Mouse (Mus musculus) small intestine, adult 2 months (tissue): ENCODE measurements around the gene C330007P06Rik. TPM values are rescaled to one million over a fixed set of nuclear protein-coding genes. Genes with fewer than 3 reads are reported as not detected.
"Not testable (repeated sequence)": the region's sequence is repeated elsewhere in the genome, so short reads cannot be mapped to it uniquely, and the experiment has no call there.

ENCODE experiments used
- H3K27ac ChIP-seq: fragments of 200-500 bp; 2 replicates; pipeline ENCODE4 v1.5.1; 2012; ENCODE audit warnings: low read depth, low read length, control low read depth, inconsistent platforms; ENCODE audit not compliant: insufficient read depth
- H3K27me3 ChIP-seq: fragments of 200-500 bp; 2 replicates; pipeline ENCODE4 v1.6.1; 2012; ENCODE audit warnings: mild to moderate bottlenecking, moderate library complexity, low read length, inconsistent platforms; ENCODE audit not compliant: control insufficient read depth, insufficient read depth
- H3K36me3 ChIP-seq: fragments of 200-500 bp; 2 replicates; pipeline ENCODE4 v1.6.1; 2012; ENCODE audit warnings: mild to moderate bottlenecking, low read length, control low read depth, inconsistent platforms; ENCODE audit not compliant: control insufficient read depth, insufficient read depth
- H3K4me1 ChIP-seq: fragments of 200-500 bp; 2 replicates; pipeline ENCODE4 v1.6.1; 2012; ENCODE audit warnings: low read length, inconsistent platforms, mixed read lengths; ENCODE audit not compliant: control insufficient read depth, insufficient read depth, insufficient read length
- H3K4me3 ChIP-seq: fragments of 200-500 bp; 2 replicates; pipeline ENCODE4 v1.5.1; 2012; ENCODE audit warnings: low read depth, mild to moderate bottlenecking, control low read depth, inconsistent platforms, low read length, moderate library complexity
- CTCF ChIP-seq: fragments of 200-500 bp; IDR thresholded peaks from 2 replicates; pipeline ENCODE4 v1.5.1; 2012; ENCODE audit warnings: low read depth, mild to moderate bottlenecking, control low read depth, inconsistent platforms, low read length, moderate library complexity, mixed read lengths; ENCODE audit not compliant: insufficient replicate concordance, insufficient read length; ENCODE audit errors: extremely low read depth
- POLR2A ChIP-seq: fragments of 200-500 bp; IDR thresholded peaks from 2 replicates; pipeline ENCODE4 v1.6.1; 2012; ENCODE audit warnings: low read depth, mild to moderate bottlenecking, control low read depth, inconsistent platforms, low read length, moderate library complexity
- WGBS: fragments of 180-500 bp; shearing (Covaris S2); methylation state at CpG from one replicate; pipeline ENCODE4 v1.1.7; 2018; 5-methylcytosine and 5-hydroxymethylcytosine counted together
- polyA plus RNA-seq: library from polyadenylated mRNA; depleted of rRNA; stranded (reverse); fragments of >200 nt; gene quantifications from 2 replicates; pipeline ENCODE4 v1.2.3, GENCODE M21; 2012

The C330007P06Rik gene
- polyA plus RNA-seq, 1 experiment, result 5.2 TPM

DNA sequence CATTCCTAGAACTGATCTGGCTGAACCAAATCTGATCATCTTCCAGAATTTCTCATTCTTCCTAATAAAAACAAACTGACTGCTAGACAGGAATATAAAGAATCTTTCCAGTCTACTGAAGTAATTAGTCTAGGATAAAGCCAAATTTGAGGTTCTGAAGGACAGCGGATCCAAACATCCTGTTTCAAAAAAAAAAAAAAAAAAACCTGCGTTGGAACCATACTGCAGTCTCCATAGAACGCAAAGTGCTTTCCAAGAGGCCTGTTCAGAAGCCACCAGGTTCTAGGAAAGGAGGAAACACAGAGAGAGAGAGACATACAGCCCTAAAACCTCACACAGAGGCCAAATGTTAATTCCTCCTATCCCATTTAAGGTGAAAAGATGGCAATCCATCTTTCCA, 27.7 kb upstream of the C330007P06Rik start:
- no peaks in the 10 kb centered on the region for H3K27me3 ChIP-seq
- H3K4me1 ChIP-seq, result no peaks in the 10 kb centered on the region
- H3K27ac ChIP-seq, result no peak overlapping the region
- TF ChIP-seq POLR2A (no peak), CTCF (no peak)
- no peak overlapping the region for H3K4me3 ChIP-seq
- H3K36me3 ChIP-seq, result no peaks in the 10 kb centered on the region
- 18% methylated on average over 3 of the region's 3 CpGs for WGBS

DNA sequence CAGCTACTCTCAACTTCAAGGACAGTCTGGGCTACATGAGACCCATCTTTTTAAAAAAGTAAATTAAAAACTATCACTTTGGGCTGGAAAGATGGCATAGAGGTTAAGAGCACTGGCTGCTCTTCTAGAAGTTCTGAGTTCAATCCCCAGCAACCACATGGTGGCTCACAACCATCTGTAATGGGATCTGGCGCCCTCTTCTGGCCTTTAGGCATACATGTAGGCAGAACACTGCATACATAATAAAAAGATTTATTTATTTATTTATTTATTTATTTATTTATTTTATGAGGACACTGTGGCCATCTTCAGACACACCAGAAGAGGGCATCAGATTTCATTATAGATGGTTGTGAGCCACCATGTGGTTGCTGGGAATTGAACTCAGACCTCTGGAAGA, 25.0 kb upstream of the C330007P06Rik start:
- 50% methylated on average over 1 of the region's 1 CpGs for WGBS
- H3K4me3 ChIP-seq, H3K27ac ChIP-seq, H3K4me1 ChIP-seq, H3K36me3 ChIP-seq, H3K27me3 ChIP-seq: not testable (repeated sequence)

DNA sequence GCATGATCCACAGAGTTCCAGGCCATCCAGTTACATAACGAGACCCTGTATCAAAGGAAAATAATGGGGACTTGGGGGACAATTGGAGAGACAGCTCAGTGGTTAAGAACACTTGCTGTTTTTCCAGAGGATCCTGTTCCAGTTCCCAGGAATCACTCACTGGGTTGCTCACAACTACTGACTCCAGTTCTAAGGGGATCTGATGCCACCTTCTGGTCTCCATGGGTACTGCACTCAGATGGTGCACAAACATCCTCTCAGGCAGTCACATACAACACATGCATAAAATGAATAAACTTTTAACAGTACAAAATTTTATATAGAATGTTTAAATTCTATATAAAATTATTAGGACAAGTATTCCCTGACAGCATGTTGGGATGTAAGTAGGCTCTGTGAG, 10.8 kb upstream of the C330007P06Rik start:
- TF ChIP-seq POLR2A (no peak), CTCF (no peak)
- 86% methylated on average over 1 of the region's 1 CpGs for WGBS
- Histone ChIP-seq H3K4me3 (no peak overlapping the region), H3K36me3 (peaks cover 9% of the 10 kb centered on the region), H3K27me3 (no peaks in the 10 kb centered on the region), H3K4me1 (no peaks in the 10 kb centered on the region), H3K27ac (no peak overlapping the region)

DNA sequence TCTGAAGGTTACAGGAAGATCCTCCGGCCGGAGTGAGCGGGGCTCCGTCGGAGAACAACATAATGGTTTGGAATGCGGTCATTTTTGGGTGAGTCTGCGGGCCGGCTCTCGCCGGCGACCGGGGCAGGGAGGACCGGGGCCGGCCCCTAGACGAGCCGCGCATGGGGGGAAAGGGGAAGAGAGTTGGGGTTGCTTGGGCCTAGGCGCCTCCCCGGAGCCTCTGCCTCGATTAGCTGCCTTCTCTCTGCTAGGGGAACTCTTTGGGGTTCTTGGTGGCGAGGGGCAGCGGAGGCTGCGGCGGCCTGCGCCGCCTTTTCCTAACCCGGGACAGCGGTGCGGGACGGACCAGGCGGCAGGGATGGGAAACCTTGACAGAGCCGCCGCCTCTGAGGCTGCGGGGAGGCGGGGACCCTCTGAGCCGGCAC, 805 bp upstream of the C330007P06Rik start:
- peak overlapping the region; percentile 51 for H3K27ac ChIP-seq
- H3K4me1 ChIP-seq, result no peaks in the 10 kb centered on the region
- peaks cover 4% of the 10 kb centered on the region; the same call in 1 of the 2 replicates for H3K36me3 ChIP-seq
- TF ChIP-seq POLR2A (no peak), CTCF (no peak)
- H3K27me3 ChIP-seq, result no peaks in the 10 kb centered on the region
- WGBS, result 7% methylated on average over 36 of the region's 36 CpGs
- peak overlapping the region; percentile 100 for H3K4me3 ChIP-seq

DNA sequence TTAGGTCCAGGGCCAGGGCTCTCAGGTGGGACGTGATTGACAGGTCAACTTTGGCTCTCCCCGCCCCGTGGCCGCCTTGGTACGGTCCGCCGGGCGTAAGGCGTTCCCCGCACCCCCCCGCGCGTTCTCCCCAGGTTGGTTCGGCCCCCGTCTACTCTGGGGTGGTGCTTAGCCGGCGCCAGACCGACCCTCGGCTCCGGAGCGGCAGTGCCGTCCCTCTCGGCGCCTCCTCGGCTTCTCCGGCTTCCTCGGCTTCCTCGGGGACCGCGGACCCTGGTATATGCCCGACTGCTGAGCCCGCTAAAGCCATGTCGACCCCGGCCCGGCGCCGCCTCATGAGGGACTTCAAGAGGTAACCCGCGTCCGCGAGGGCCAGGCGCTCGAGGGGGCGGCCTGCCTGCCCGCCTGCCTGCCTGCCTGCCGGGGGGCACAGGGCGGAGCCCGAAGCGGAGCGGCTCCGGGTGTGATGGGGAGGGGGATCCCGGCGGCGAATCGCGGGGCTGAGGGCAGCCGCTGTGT, 326 bp upstream of the C330007P06Rik start:
- no peak for TF ChIP-seq CTCF
- TF ChIP-seq POLR2A, result peak; percentile 91

DNA sequence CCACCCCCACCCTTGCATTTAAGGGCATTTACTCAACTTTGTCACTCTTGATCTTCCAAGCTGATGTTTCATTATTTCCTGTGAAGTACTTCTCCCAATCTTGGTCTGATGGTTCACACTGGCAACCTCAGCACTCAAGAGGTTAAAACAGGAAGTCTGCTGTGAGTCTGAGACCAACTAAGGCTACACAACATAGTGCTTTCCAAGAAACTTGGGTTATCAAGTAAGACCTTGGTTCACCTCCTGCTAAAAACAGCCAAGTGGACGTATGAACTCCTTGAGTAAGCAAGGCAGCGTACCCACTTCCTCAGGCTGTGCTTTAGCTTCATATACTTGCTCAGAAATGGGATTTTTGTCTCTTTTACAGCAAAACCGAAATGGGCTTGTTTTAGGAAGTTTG, 3.5 kb downstream of the C330007P06Rik start:
- Histone ChIP-seq H3K4me3 (no peak overlapping the region), H3K4me1 (no peaks in the 10 kb centered on the region), H3K27ac (no peak overlapping the region), H3K36me3 (no peaks in the 10 kb centered on the region), H3K27me3 (no peaks in the 10 kb centered on the region)
- no peak for TF ChIP-seq CTCF
- TF ChIP-seq POLR2A, result no peak
- 75% methylated on average over 3 of the region's 3 CpGs for WGBS

More for the DNA sequence above, 326 bp upstream of the C330007P06Rik start:
- WGBS, result 20% methylated on average over 57 of the region's 57 CpGs
- Histone ChIP-seq H3K4me3 (peak overlapping the region; percentile 100), H3K4me1 (no peaks in the 10 kb centered on the region), H3K27me3 (no peaks in the 10 kb centered on the region), H3K27ac (peak overlapping the region; percentile 51), H3K36me3 (peaks cover 4% of the 10 kb centered on the region; the same call in 1 of the 2 replicates)

DNA sequence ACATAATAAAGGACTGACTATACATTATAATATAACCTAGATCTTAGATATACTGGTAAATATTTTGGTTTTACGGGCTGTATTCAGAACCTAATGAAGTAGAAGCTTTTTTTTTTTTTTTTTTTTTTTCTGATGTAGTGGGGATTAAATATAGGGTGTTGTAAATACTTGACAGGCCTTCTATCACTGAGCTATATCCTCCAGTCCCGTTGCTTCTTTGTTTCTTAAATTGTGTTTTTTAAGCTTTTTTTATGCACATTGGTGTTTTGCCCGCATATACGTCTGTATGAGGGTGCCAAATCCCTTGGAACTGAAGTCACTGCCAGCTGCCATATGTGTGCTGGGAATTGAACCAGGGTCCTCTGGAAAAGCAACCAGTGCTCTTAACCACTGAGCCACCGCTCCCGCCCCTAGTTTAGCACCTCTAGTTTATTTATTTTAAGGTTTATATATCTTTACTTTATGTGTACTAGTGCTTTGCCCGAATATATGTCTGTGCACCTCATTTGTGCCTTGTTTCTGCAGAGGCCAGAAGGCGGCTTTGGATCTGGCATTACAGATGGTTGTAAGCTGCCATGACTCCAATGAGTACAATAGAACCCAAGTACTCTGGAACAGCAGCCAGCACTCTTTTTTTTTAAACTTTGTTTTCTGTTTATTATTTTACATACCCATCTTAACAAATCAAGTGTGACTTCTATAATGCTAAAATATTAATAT, 9.1 kb downstream of the C330007P06Rik start:
- TF ChIP-seq POLR2A (no peak), CTCF (no peak)
- H3K4me1 ChIP-seq, result no peaks in the 10 kb centered on the region
- no peak overlapping the region for H3K27ac ChIP-seq
- no peaks in the 10 kb centered on the region for H3K27me3 ChIP-seq
- WGBS, result 51% methylated on average over 8 of the region's 8 CpGs
- H3K4me3 ChIP-seq, result no peak overlapping the region
- H3K36me3 ChIP-seq, result no peaks in the 10 kb centered on the region
